Mouse (Mus musculus): ENCODE results near the gene Cnn1. TPM values are rescaled to one million over a fixed set of nuclear protein-coding genes. Genes with fewer than 3 reads are reported as not detected.
A peak's percentile ranks its signal among the peaks of the same experiment; 100 is the strongest.

Gene Cnn1
- polyA plus RNA-seq (2016; fragmentation: Nextera tagmentation; extraction: Ambion mirVana), result 2.3 and 3.9 TPM in 2 replicates

- Histone ChIP-seq H3K27me3 (peaks cover 57% of the 10 kb centered on the region), H3K9me3 (no peaks in the 10 kb centered on the region), H3K4me2 (no peak within 1 kb of the TSS), H3K36me3 (replicated peaks) (no peaks in the 10 kb centered on the region), H3K4me3 (replicated peaks) (0 out of 2 replicates have a peak within 1 kb of the TSS, but pooled peaks have one; percentile 5), H3K4me1 (peaks cover 5% of the 10 kb centered on the region; the same call in 1 of the 2 replicates), H3K27ac (no peak within 1 kb of the TSS), H3K9ac (no peak within 1 kb of the TSS)
- no peak for ATAC-seq (ENCODE audit: low FRiP score)
- WGBS, result 11% methylated on average over 14 of the region's 14 CpGs
Measured at GRCm38 (mm10) chr9:22098993-22099696, at the start of gene Cnn1. Gene Cnn1, plus strand, starts transcription at chr9:22099216.

GRCm38 (mm10) chr9:22049315-22049714, 49.7 kb upstream of the Cnn1 start:
- ATAC-seq (ENCODE audit: low FRiP score), result no peak
- WGBS, result 50% methylated on average over 11 of the region's 11 CpGs
- H3K36me3 ChIP-seq (replicated peaks), result 0 out of 2 replicates have a peak, but pooled peaks cover 5% of the 10 kb centered on the region
- peak overlapping the region; percentile 94 for H3K9ac ChIP-seq
- H3K4me1 ChIP-seq, result peaks cover 51% of the 10 kb centered on the region
- peak overlapping the region; percentile 63 for H3K4me2 ChIP-seq
- H3K4me3 ChIP-seq (replicated peaks), result peak overlapping the region; percentile 88
- H3K9me3 ChIP-seq, result no peaks in the 10 kb centered on the region
- peaks cover 17% of the 10 kb centered on the region for H3K27me3 ChIP-seq
- H3K27ac ChIP-seq, result peak overlapping the region; percentile 92

GRCm38 (mm10) chr9:22049721-22050270, 49.2 kb upstream of the Cnn1 start:
- Histone ChIP-seq H3K4me2 (peak overlapping the region; percentile 63), H3K4me1 (peaks cover 54% of the 10 kb centered on the region), H3K27ac (peak overlapping the region; percentile 92), H3K9ac (peak overlapping the region; percentile 94), H3K9me3 (no peaks in the 10 kb centered on the region), H3K4me3 (replicated peaks) (peak overlapping the region; percentile 88), H3K36me3 (replicated peaks) (0 out of 2 replicates have a peak, but pooled peaks cover 5% of the 10 kb centered on the region), H3K27me3 (peaks cover 22% of the 10 kb centered on the region)
- WGBS, result 31% methylated on average over 4 of the region's 4 CpGs
- ATAC-seq (ENCODE audit: low FRiP score), result no peak

GRCm38 (mm10) chr9:22050351-22050889, 48.6 kb upstream of the Cnn1 start:
- H3K27ac ChIP-seq, result peak overlapping the region; percentile 92
- 0 out of 2 replicates have a peak, but pooled peaks cover 5% of the 10 kb centered on the region for H3K36me3 ChIP-seq (replicated peaks)
- under 1% methylated on average over 43 of the region's 43 CpGs for WGBS
- peaks cover 26% of the 10 kb centered on the region for H3K27me3 ChIP-seq
- peak overlapping the region; percentile 88 for H3K4me3 ChIP-seq (replicated peaks)
- H3K4me1 ChIP-seq, result peaks cover 51% of the 10 kb centered on the region
- H3K9ac ChIP-seq, result peak overlapping the region; percentile 94
- peak overlapping the region; percentile 63 for H3K4me2 ChIP-seq
- no peaks in the 10 kb centered on the region for H3K9me3 ChIP-seq
- peak; percentile 74 for ATAC-seq (ENCODE audit: low FRiP score)

- peak overlapping the region; percentile 92 for H3K27ac ChIP-seq
- peak overlapping the region; percentile 63 for H3K4me2 ChIP-seq
- 0 out of 2 replicates have a peak, but pooled peaks cover 6% of the 10 kb centered on the region for H3K36me3 ChIP-seq (replicated peaks)
- H3K4me1 ChIP-seq, result peaks cover 51% of the 10 kb centered on the region
- peak overlapping the region; percentile 94 for H3K9ac ChIP-seq
- H3K4me3 ChIP-seq (replicated peaks), result peak overlapping the region; percentile 88
- ATAC-seq (ENCODE audit: low FRiP score), result peak; percentile 34
- no peaks in the 10 kb centered on the region for H3K9me3 ChIP-seq
- WGBS, result under 1% methylated on average over 42 of the region's 67 CpGs
- peaks cover 32% of the 10 kb centered on the region for H3K27me3 ChIP-seq
Measured at GRCm38 (mm10) chr9:22051161-22051957, 47.7 kb upstream of the Cnn1 start.

- peaks cover 51% of the 10 kb centered on the region for H3K4me1 ChIP-seq
- peak; percentile 87 for ATAC-seq (ENCODE audit: low FRiP score)
- 1% methylated on average over 27 of the region's 28 CpGs for WGBS
Measured at GRCm38 (mm10) chr9:22051958-22052254, 47.1 kb upstream of the Cnn1 start, which contains the start of gene Elavl3. Gene Elavl3, minus strand, starts transcription at chr9:22052023.

GRCm38 (mm10) chr9:22053657-22054056, 45.4 kb upstream of the Cnn1 start:
- peaks cover 34% of the 10 kb centered on the region for H3K4me1 ChIP-seq
- ATAC-seq (ENCODE audit: low FRiP score), result no peak
- no peak overlapping the region for H3K9ac ChIP-seq
- no peak overlapping the region for H3K4me2 ChIP-seq
- H3K4me3 ChIP-seq (replicated peaks), result no peak overlapping the region
- no peak overlapping the region for H3K27ac ChIP-seq
- H3K27me3 ChIP-seq, result peaks cover 32% of the 10 kb centered on the region
- WGBS, result 40% methylated on average over 7 of the region's 7 CpGs
- no peaks in the 10 kb centered on the region for H3K9me3 ChIP-seq
- H3K36me3 ChIP-seq (replicated peaks), result peaks cover 27% of the 10 kb centered on the region

More at GRCm38 (mm10) chr9:22051958-22052254, 47.1 kb upstream of the Cnn1 start, which contains the start of gene Elavl3:
- peak within 1 kb of the TSS; percentile 92 for H3K27ac ChIP-seq
- peak within 1 kb of the TSS; percentile 63 for H3K4me2 ChIP-seq
- H3K27me3 ChIP-seq, result peaks cover 32% of the 10 kb centered on the region
- no peaks in the 10 kb centered on the region for H3K9me3 ChIP-seq
- H3K4me3 ChIP-seq (replicated peaks), result peak within 1 kb of the TSS; percentile 88
- peak within 1 kb of the TSS; percentile 94 for H3K9ac ChIP-seq
- peaks cover 10% of the 10 kb centered on the region for H3K36me3 ChIP-seq (replicated peaks)

GRCm38 (mm10) chr9:22054411-22055076, 44.5 kb upstream of the Cnn1 start:
- H3K27ac ChIP-seq, result no peak overlapping the region
- no peaks in the 10 kb centered on the region for H3K9me3 ChIP-seq
- H3K4me3 ChIP-seq (replicated peaks), result peak overlapping the region; percentile 11
- peak; percentile 8; the same call in 1 of the 2 replicates for ATAC-seq (ENCODE audit: low FRiP score)
- peak overlapping the region; percentile 46 for H3K4me2 ChIP-seq
- H3K4me1 ChIP-seq, result peaks cover 25% of the 10 kb centered on the region
- peaks cover 27% of the 10 kb centered on the region for H3K36me3 ChIP-seq (replicated peaks)
- peaks cover 32% of the 10 kb centered on the region for H3K27me3 ChIP-seq
- WGBS, result 3% methylated on average over 32 of the region's 32 CpGs
- no peak overlapping the region for H3K9ac ChIP-seq

GRCm38 (mm10) chr9:22055713-22056112, 43.3 kb upstream of the Cnn1 start:
- Histone ChIP-seq H3K36me3 (replicated peaks) (peaks cover 35% of the 10 kb centered on the region), H3K4me3 (replicated peaks) (no peak overlapping the region), H3K9ac (no peak overlapping the region), H3K4me2 (no peak overlapping the region), H3K27ac (no peak overlapping the region), H3K4me1 (peaks cover 13% of the 10 kb centered on the region), H3K27me3 (peaks cover 32% of the 10 kb centered on the region), H3K9me3 (no peaks in the 10 kb centered on the region)
- 42% methylated on average over 29 of the region's 29 CpGs for WGBS
- ATAC-seq (ENCODE audit: low FRiP score), result no peak

- no peak overlapping the region for H3K27ac ChIP-seq
- H3K36me3 ChIP-seq (replicated peaks), result peaks cover 42% of the 10 kb centered on the region
- 84% methylated on average over 9 of the region's 9 CpGs for WGBS
- no peak for ATAC-seq (ENCODE audit: low FRiP score)
- H3K9ac ChIP-seq, result no peak overlapping the region
- H3K4me2 ChIP-seq, result no peak overlapping the region
- no peaks in the 10 kb centered on the region for H3K9me3 ChIP-seq
- no peak overlapping the region for H3K4me3 ChIP-seq (replicated peaks)
- H3K27me3 ChIP-seq, result peaks cover 32% of the 10 kb centered on the region
- H3K4me1 ChIP-seq, result peaks cover 11% of the 10 kb centered on the region
Measured at GRCm38 (mm10) chr9:22056303-22056910, 42.6 kb upstream of the Cnn1 start.

GRCm38 (mm10) chr9:22057031-22057517, 41.9 kb upstream of the Cnn1 start:
- peaks cover 9% of the 10 kb centered on the region for H3K4me1 ChIP-seq
- no peak overlapping the region for H3K9ac ChIP-seq
- no peak overlapping the region for H3K4me2 ChIP-seq
- no peak overlapping the region for H3K27ac ChIP-seq
- H3K9me3 ChIP-seq, result no peaks in the 10 kb centered on the region
- WGBS, result 94% methylated on average over 9 of the region's 9 CpGs
- peaks cover 29% of the 10 kb centered on the region for H3K27me3 ChIP-seq
- H3K4me3 ChIP-seq (replicated peaks), result no peak overlapping the region
- H3K36me3 ChIP-seq (replicated peaks), result peaks cover 47% of the 10 kb centered on the region
- ATAC-seq (ENCODE audit: low FRiP score), result no peak
